ENCODE assay signal across 7 mouse cellular contexts in the genomic region with DNA sequence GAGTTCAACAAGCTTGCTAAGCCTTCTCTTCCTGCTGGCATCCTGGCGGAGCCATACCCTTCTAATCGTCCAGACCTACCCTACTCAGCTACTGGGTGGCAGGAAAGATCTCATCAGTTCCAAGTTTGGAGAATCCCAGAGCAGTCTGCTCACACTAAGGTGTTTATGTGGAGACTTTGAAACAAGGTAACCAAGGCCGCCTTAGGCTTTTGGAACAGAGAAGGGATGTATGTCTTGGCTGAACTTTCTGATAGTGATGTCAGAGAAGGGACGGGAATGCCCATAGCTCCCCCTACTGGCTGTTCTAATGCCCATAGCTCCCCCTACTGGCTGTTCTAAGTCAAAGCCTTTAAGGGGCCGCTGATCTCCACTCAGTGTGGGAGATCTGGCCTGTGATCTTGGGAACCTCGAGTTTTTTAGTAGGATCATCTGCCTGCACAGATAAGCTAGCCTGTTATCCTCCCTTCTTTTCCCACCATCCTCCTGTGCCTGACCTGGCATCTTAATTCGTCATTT. TPM values are rescaled to one million over a fixed set of nuclear protein-coding genes. Genes with fewer than 3 reads are reported as not detected.
DNase-seq lines count a peak whose midpoint lies in the region.

No protein-coding gene starts in this region.

- peak; percentile 25 to 73 for DNase-seq in layer of hippocampus, adult 18-20 months (ENCODE audit: low spot score in 2 of 2)
- DNase-seq in layer of hippocampus, adult 9-11 months, result no peak
- peak; percentile 73 for DNase-seq in ES-CJ7 (ENCODE audit: low read depth, low spot score)
- peak; percentile 74 for DNase-seq in adrenal gland, postnatal 10 days
- peak; percentile 63 to 73 for DNase-seq in heart, postnatal 10 days
- DNase-seq in left cerebral cortex, postnatal 25 days (ENCODE audit: low spot score in 2 of 2), result peak; percentile 43 to 66
- DNase-seq in retina, postnatal 1 day, result peak; percentile 71

- intact Hi-C loops in heart, postnatal 10 days (cut with DNase I), result loop anchor here (5.0 kb wide), 2 partner anchors 119 to 139 kb away; partner anchors contain the start of gene Elovl1
- intact Hi-C loops in left cerebral cortex, postnatal 25 days (cut with DNase I), result loop anchor here (2.0 to 5.0 kb wide), 2 partner anchors 124 to 149 kb away; no protein-coding TSS in a partner anchor

RNA-seq across cellular contexts. Expression of gene Tmem125, which starts 22.4 kb away (rescaled TPM):
- total RNA-seq in layer of hippocampus, adult 18-20 months (2021), result 1 to 10 TPM; 6.7 to 7.1 TPM
- total RNA-seq in adrenal gland, postnatal 10 days (2021), result 1 to 10 TPM; 1.3 to 1.6 TPM
- total RNA-seq in heart, postnatal 10 days (2021), result under 1 TPM in 1 of 2 experiments, not detected in 1; 0.12 TPM
- 1 to 10 TPM; 7.3 to 9.9 TPM for total RNA-seq in left cerebral cortex, postnatal 25 days (2021)

RNA-seq across cellular contexts. Expression of gene 2610528J11Rik, which starts 39.4 kb away (rescaled TPM):
- total RNA-seq in layer of hippocampus, adult 18-20 months (2021), result not detected
- total RNA-seq in adrenal gland, postnatal 10 days (2021), result 1 to 10 TPM; 2.6 to 4.0 TPM
- total RNA-seq in heart, postnatal 10 days (2021), result not detected
- not detected for total RNA-seq in left cerebral cortex, postnatal 25 days (2021)

RNA-seq across cellular contexts. Expression of gene Cfap57, which starts 54.4 kb away (rescaled TPM):
- total RNA-seq in layer of hippocampus, adult 18-20 months (2021), result under 1 TPM; 0.41 to 0.84 TPM
- total RNA-seq in adrenal gland, postnatal 10 days (2021), result not detected
- total RNA-seq in heart, postnatal 10 days (2021), result under 1 TPM; 0.07 to 0.17 TPM
- under 1 TPM; 0.76 to 0.99 TPM for total RNA-seq in left cerebral cortex, postnatal 25 days (2021)

RNA-seq across cellular contexts. Expression of gene Ebna1bp2, which starts 54.4 kb away (rescaled TPM):
- total RNA-seq in layer of hippocampus, adult 18-20 months (2021), result 10 to 100 TPM; 58.4 to 62.8 TPM
- total RNA-seq in adrenal gland, postnatal 10 days (2021), result 10 to 100 TPM; 70.6 to 71.1 TPM
- total RNA-seq in heart, postnatal 10 days (2021), result 10 to 100 TPM; 39.8 to 49.6 TPM
- total RNA-seq in left cerebral cortex, postnatal 25 days (2021), result 10 to 100 TPM; 55.4 to 58.0 TPM
